8 mouse cellular contexts compared by ENCODE assay signal in the genomic region with DNA sequence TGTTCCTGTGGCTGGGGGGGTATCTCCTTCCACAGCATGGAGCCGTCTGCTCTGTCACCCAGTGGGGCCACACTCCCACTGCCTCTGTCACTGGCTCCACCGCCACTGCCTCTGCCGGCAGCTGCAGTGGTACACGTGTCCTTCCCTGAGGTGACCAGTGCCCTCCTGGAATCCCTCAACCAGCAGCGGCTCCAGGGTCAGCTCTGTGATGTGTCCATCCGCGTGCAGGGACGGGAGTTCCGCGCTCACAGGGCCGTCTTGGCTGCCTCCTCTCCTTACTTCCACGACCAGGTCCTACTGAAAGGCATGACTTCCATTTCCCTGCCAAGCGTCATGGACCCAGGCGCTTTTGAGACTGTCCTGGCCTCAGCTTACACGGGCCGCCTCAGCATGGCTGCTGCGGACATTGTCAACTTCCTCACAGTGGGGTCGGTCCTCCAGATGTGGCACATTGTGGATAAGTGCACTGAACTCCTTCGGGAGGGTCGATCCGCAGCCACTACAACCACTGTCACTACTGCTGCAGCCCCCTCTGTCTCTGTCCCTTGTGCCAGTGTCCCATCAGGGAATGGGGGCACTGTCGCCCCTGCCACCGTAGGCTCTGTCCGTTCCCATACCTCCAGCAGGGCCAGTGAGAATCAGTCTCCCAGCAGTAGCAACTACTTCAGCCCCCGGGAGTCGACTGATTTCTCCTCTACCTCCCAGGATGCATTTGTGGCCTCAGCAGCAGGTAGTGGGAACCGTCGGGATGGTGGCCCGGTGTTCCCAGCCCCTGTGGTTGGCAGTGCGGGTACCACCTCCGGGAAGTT. TPM values are rescaled to one million over a fixed set of nuclear protein-coding genes. Genes with fewer than 3 reads are reported as not detected.
DNase-seq lines count a peak whose midpoint lies in the region; ATAC-seq lines count a peak whose summit lies in the region.

No protein-coding gene starts in this region.

- peaks cover 24% of the 10 kb centered on the region for H3K4me1 ChIP-seq in intestine, embryonic 16.5 days (ENCODE audit: control insufficient read depth, insufficient read depth, low read length)
- H3K4me1 ChIP-seq in midbrain, embryonic 16.5 days (ENCODE audit: control insufficient read depth, insufficient read depth, low read length): peaks cover 25% of the 10 kb centered on the region

- no peaks in the 10 kb centered on the region for H3K9me3 ChIP-seq in intestine, embryonic 16.5 days (ENCODE audit: control insufficient read depth, low read length)
- no peaks in the 10 kb centered on the region for H3K9me3 ChIP-seq in midbrain, embryonic 16.5 days (replicated peaks; ENCODE audit: control insufficient read depth, low read length, poor library complexity, severe bottlenecking)

- no peaks in the 10 kb centered on the region for H3K27me3 ChIP-seq in intestine, embryonic 16.5 days (replicated peaks; ENCODE audit: control insufficient read depth, insufficient read depth, low read length)
- peaks cover 2% of the 10 kb centered on the region; the same call in 1 of the 2 replicates for H3K27me3 ChIP-seq in midbrain, embryonic 16.5 days (ENCODE audit: control insufficient read depth, insufficient read depth, low read depth, low read length)

- peak overlapping the region; percentile 66 for H3K4me2 ChIP-seq in intestine, embryonic 16.5 days (ENCODE audit: low read depth, low read length)
- peak overlapping the region; percentile 65 for H3K4me2 ChIP-seq in midbrain, embryonic 16.5 days (ENCODE audit: low read length)

- H3K9ac ChIP-seq in intestine, embryonic 16.5 days (ENCODE audit: low read depth, low read length): peak overlapping the region; percentile 71
- H3K9ac ChIP-seq in midbrain, embryonic 16.5 days (ENCODE audit: low read depth, low read length): peak overlapping the region; percentile 50

- no peak for ATAC-seq in intestine, embryonic 16.5 days
- no peak for ATAC-seq in midbrain, embryonic 16.5 days

- H3K27ac ChIP-seq in intestine, embryonic 16.5 days (ENCODE audit: low read length): no peak overlapping the region
- no peak overlapping the region for H3K27ac ChIP-seq in midbrain, embryonic 16.5 days (ENCODE audit: low read length)

- WGBS in intestine, embryonic 16.5 days: 75% methylated on average over 31 of the region's 31 CpGs
- 70% methylated on average over 31 of the region's 31 CpGs for WGBS in midbrain, embryonic 16.5 days

- H3K4me3 ChIP-seq in intestine, embryonic 16.5 days (ENCODE audit: low read length): peak overlapping the region; percentile 57
- peak overlapping the region; percentile 52 for H3K4me3 ChIP-seq in midbrain, embryonic 16.5 days (ENCODE audit: low read depth, low read length)

- DNase-seq in adrenal gland, adult 8-10 months: peak; percentile 55
- no peak for DNase-seq in adrenal gland, postnatal 4 days (ENCODE audit: low spot score in 2 of 2)
- peak; percentile 21 for DNase-seq in retina, postnatal 1 day
- DNase-seq in retina, embryonic 14.5 days (ENCODE audit: low spot score): no peak
- no peak for DNase-seq in embryo, embryonic 10.5 days (ENCODE audit: low spot score)
- DNase-seq in frontal cortex, postnatal 25 days (ENCODE audit: low spot score in 2 of 2): no peak

- peaks cover 18% of the 10 kb centered on the region for H3K36me3 ChIP-seq in intestine, embryonic 16.5 days (ENCODE audit: control insufficient read depth, insufficient read depth, low read length)
- peaks cover 12% of the 10 kb centered on the region for H3K36me3 ChIP-seq in midbrain, embryonic 16.5 days (ENCODE audit: control insufficient read depth, insufficient read depth, low read length)

RNA-seq across cellular contexts. Expression of a gene that starts 1.3 kb away (rescaled TPM):
- total RNA-seq in adrenal gland, adult 8-10 months (2022): 10 to 100 TPM; 35.3 to 39.7 (median 37.5) TPM
- total RNA-seq in adrenal gland, postnatal 4 days (2021): 10 to 100 TPM; 43.0 to 47.1 TPM
- 12.9 and 15.0 TPM in 2 replicates for polyA plus RNA-seq in intestine, embryonic 16.5 days (2015; fragmentation: Nextera tagmentation; extraction: Ambion mirVana)
- 16.8 TPM in 2 replicates for polyA plus RNA-seq in midbrain, embryonic 16.5 days (2015; fragmentation: Nextera tagmentation; extraction: Ambion mirVana)

RNA-seq across cellular contexts. Expression of a gene that starts 1.4 kb away (rescaled TPM):
- total RNA-seq in adrenal gland, adult 8-10 months (2022): 100 to 1,000 TPM; 195 to 259 (median 213) TPM
- total RNA-seq in adrenal gland, postnatal 4 days (2021): 100 to 1,000 TPM; 122 to 131 TPM
- 44.5 and 45.8 TPM in 2 replicates for polyA plus RNA-seq in intestine, embryonic 16.5 days (2015; fragmentation: Nextera tagmentation; extraction: Ambion mirVana)
- polyA plus RNA-seq in midbrain, embryonic 16.5 days (2015; fragmentation: Nextera tagmentation; extraction: Ambion mirVana): 21.1 and 26.1 TPM in 2 replicates

RNA-seq across cellular contexts. Expression of a gene that starts 7.8 kb away (rescaled TPM):
- total RNA-seq in adrenal gland, adult 8-10 months (2022): 10 to 100 TPM; 30.2 to 36.2 (median 33.8) TPM
- 10 to 100 TPM; 34.7 to 37.8 TPM for total RNA-seq in adrenal gland, postnatal 4 days (2021)
- polyA plus RNA-seq in intestine, embryonic 16.5 days (2015; fragmentation: Nextera tagmentation; extraction: Ambion mirVana): 37.6 and 41.6 TPM in 2 replicates
- polyA plus RNA-seq in midbrain, embryonic 16.5 days (2015; fragmentation: Nextera tagmentation; extraction: Ambion mirVana): 55.1 and 59.7 TPM in 2 replicates

RNA-seq across cellular contexts. Expression of a gene that starts 12.1 kb away (rescaled TPM):
- total RNA-seq in adrenal gland, adult 8-10 months (2022): not detected
- not detected for total RNA-seq in adrenal gland, postnatal 4 days (2021)
- 0.40 TPM in 1 of 2 replicates, not detected in the other for polyA plus RNA-seq in intestine, embryonic 16.5 days (2015; fragmentation: Nextera tagmentation; extraction: Ambion mirVana)
- polyA plus RNA-seq in midbrain, embryonic 16.5 days (2015; fragmentation: Nextera tagmentation; extraction: Ambion mirVana): 0.36 and 0.55 TPM in 2 replicates

RNA-seq across cellular contexts. Expression of a gene that starts 12.3 kb away (rescaled TPM):
- total RNA-seq in adrenal gland, adult 8-10 months (2022): 10 to 100 TPM; 42.1 to 76.2 (median 60.1) TPM
- total RNA-seq in adrenal gland, postnatal 4 days (2021): 10 to 100 TPM; 87.9 to 94.5 TPM
- 24.4 and 25.9 TPM in 2 replicates for polyA plus RNA-seq in intestine, embryonic 16.5 days (2015; fragmentation: Nextera tagmentation; extraction: Ambion mirVana)
- polyA plus RNA-seq in midbrain, embryonic 16.5 days (2015; fragmentation: Nextera tagmentation; extraction: Ambion mirVana): 54.9 and 57.2 TPM in 2 replicates

Comparison
In these comparisons a context has a peak if more than half of its experiments do, and no peak if none do; other contexts are left out.
1. DNase-seq: peak in adrenal gland, adult 8-10 months (single experiment) and retina, postnatal 1 day (single experiment); none in adrenal gland, postnatal 4 days (0 of 2), retina, embryonic 14.5 days (single experiment), embryo, embryonic 10.5 days (single experiment) and frontal cortex, postnatal 25 days (0 of 2).